Mouse (Mus musculus) midbrain, embryonic 11.5 days (tissue): ENCODE measurements around the gene Zfp652. TPM values are rescaled to one million over a fixed set of nuclear protein-coding genes. Genes with fewer than 3 reads are reported as not detected.

Source experiments
- ATAC-seq: fragments of 200-750 bp; cut with Nextera tagmentation; 2 replicates; pipeline ENCODE4 v1.8.0; 2017; ENCODE audit warnings: moderate TSS enrichment, moderate library complexity; ENCODE audit not compliant: low FRiP score
- DNase-seq: peaks from one replicate; pipeline ENCODE4 v3.0.0; 2015; ENCODE audit warnings: low spot score; ENCODE audit errors: missing footprints
- H3K27ac ChIP-seq: fragments of 300-500 bp; sonication (generic); 2 replicates; pipeline ENCODE4 v1.5.1; 2014; ENCODE audit warnings: low read depth, low read length
- H3K27me3 ChIP-seq: fragments of 300-500 bp; sonication (generic); 2 replicates; pipeline ENCODE4 v1.6.1; 2014; ENCODE audit warnings: mild to moderate bottlenecking, low read length, moderate library complexity, mixed read lengths; ENCODE audit not compliant: control insufficient read depth, insufficient read depth
- H3K36me3 ChIP-seq: fragments of 300-500 bp; sonication (generic); 2 replicates; pipeline ENCODE4 v1.6.1; 2014; ENCODE audit warnings: mild to moderate bottlenecking, low read length, moderate library complexity, mixed read lengths; ENCODE audit not compliant: control insufficient read depth, insufficient read depth
- H3K4me1 ChIP-seq: fragments of 300-500 bp; sonication (generic); 2 replicates; pipeline ENCODE4 v1.6.1; 2014; ENCODE audit warnings: low read length; ENCODE audit not compliant: control insufficient read depth, insufficient read depth
- H3K4me2 ChIP-seq: fragments of 300-500 bp; sonication (generic); 2 replicates; pipeline ENCODE4 v1.6.1; 2014; ENCODE audit warnings: mild to moderate bottlenecking, moderate library complexity
- H3K4me3 ChIP-seq: fragments of 300-500 bp; sonication (generic); 2 replicates; pipeline ENCODE4 v1.5.1; 2014; ENCODE audit warnings: low read depth, low read length
- H3K9ac ChIP-seq: fragments of 300-500 bp; sonication (generic); 2 replicates; pipeline ENCODE4 v1.6.1; 2014; ENCODE audit warnings: low read length
- H3K9me3 ChIP-seq: fragments of 300-500 bp; sonication (generic); 2 replicates; pipeline ENCODE4 v1.6.1; 2016; ENCODE audit warnings: low read length; ENCODE audit not compliant: control insufficient read depth
- WGBS: fragments of 180-500 bp; shearing (Covaris S2); extraction: QIAGEN DNeasy Blood & Tissue Kit; methylation state at CpG from one replicate; pipeline ENCODE4 v1.1.7; 2014; 5-methylcytosine and 5-hydroxymethylcytosine counted together
- polyA plus RNA-seq: library from polyadenylated mRNA; unstranded; fragments of >200 nt; fragmentation: Nextera tagmentation; extraction: Ambion mirVana; gene quantifications from 2 replicates; pipeline ENCODE4 v1.2.1, GENCODE M21; 2014

Zfp652 gene
- polyA plus RNA-seq, 1 experiment from 2014 or later, result 10.4 TPM

GRCm38 (mm10) chr11:95769208-95769607 lies 56.7 kb downstream of the Zfp652 start:
- no peak for ATAC-seq
- Histone ChIP-seq H3K27me3 (no peaks in the 10 kb centered on the region), H3K27ac (no peak overlapping the region), H3K9me3 (no peaks in the 10 kb centered on the region), H3K36me3 (no peaks in the 10 kb centered on the region), H3K4me3 (no peak overlapping the region), H3K4me2 (no peak overlapping the region), H3K9ac (no peak overlapping the region), H3K4me1 (no peaks in the 10 kb centered on the region)
- 96% methylated on average over 10 of the region's 10 CpGs for WGBS
- peak; percentile 51 for DNase-seq

- DNase-seq (peak; percentile 93), ATAC-seq (no peak)
- no peak overlapping the region for H3K4me2 ChIP-seq
- no peak overlapping the region for H3K27ac ChIP-seq
- no peaks in the 10 kb centered on the region for H3K9me3 ChIP-seq
- no peak overlapping the region for H3K9ac ChIP-seq
- H3K27me3 ChIP-seq, result no peaks in the 10 kb centered on the region
- no peaks in the 10 kb centered on the region for H3K4me1 ChIP-seq
- no peak overlapping the region for H3K4me3 ChIP-seq
- 67% methylated on average over 9 of the region's 9 CpGs for WGBS
- no peaks in the 10 kb centered on the region for H3K36me3 ChIP-seq
These were observed 58.4 kb downstream of the Zfp652 start for GRCm38 (mm10) chr11:95770720-95771364.

- no peaks in the 10 kb centered on the region for H3K4me1 ChIP-seq
- DNase-seq (peak; percentile 69), ATAC-seq (no peak)
- H3K36me3 ChIP-seq, result no peaks in the 10 kb centered on the region
- no peak overlapping the region for H3K4me2 ChIP-seq
- 89% methylated on average over 8 of the region's 8 CpGs for WGBS
- H3K9me3 ChIP-seq, result no peaks in the 10 kb centered on the region
- H3K9ac ChIP-seq, result no peak overlapping the region
- H3K27me3 ChIP-seq, result no peaks in the 10 kb centered on the region
- no peak overlapping the region for H3K4me3 ChIP-seq
- H3K27ac ChIP-seq, result no peak overlapping the region
These were observed 59.2 kb downstream of the Zfp652 start for GRCm38 (mm10) chr11:95771665-95772064.

- Histone ChIP-seq H3K4me2 (no peak overlapping the region), H3K9ac (no peak overlapping the region), H3K27me3 (no peaks in the 10 kb centered on the region), H3K4me1 (no peaks in the 10 kb centered on the region), H3K4me3 (no peak overlapping the region), H3K27ac (no peak overlapping the region), H3K36me3 (no peaks in the 10 kb centered on the region), H3K9me3 (no peaks in the 10 kb centered on the region)
- ATAC-seq, result no peak
- WGBS, result 84% methylated on average over 3 of the region's 3 CpGs
- DNase-seq, result peak; percentile 35
These were observed 60.8 kb downstream of the Zfp652 start for GRCm38 (mm10) chr11:95773264-95773663.

- no peak overlapping the region for H3K9ac ChIP-seq
- H3K27me3 ChIP-seq, result no peaks in the 10 kb centered on the region
- H3K36me3 ChIP-seq, result no peaks in the 10 kb centered on the region
- peak; percentile 75 for DNase-seq
- no peak for ATAC-seq
- no peaks in the 10 kb centered on the region for H3K9me3 ChIP-seq
- no peak overlapping the region for H3K4me3 ChIP-seq
- H3K4me2 ChIP-seq, result no peak overlapping the region
- H3K4me1 ChIP-seq, result no peaks in the 10 kb centered on the region
- H3K27ac ChIP-seq, result no peak overlapping the region
- WGBS, result 86% methylated on average over 17 of the region's 17 CpGs
These were observed 65.1 kb downstream of the Zfp652 start for GRCm38 (mm10) chr11:95777323-95778297.

- no peaks in the 10 kb centered on the region for H3K9me3 ChIP-seq
- H3K4me3 ChIP-seq, result no peak overlapping the region
- ATAC-seq, result no peak
- no peaks in the 10 kb centered on the region for H3K36me3 ChIP-seq
- 74% methylated on average over 4 of the region's 4 CpGs for WGBS
- H3K4me2 ChIP-seq, result no peak overlapping the region
- no peak overlapping the region for H3K27ac ChIP-seq
- H3K9ac ChIP-seq, result no peak overlapping the region
- peak; percentile 78 for DNase-seq
- H3K27me3 ChIP-seq, result no peaks in the 10 kb centered on the region
- no peaks in the 10 kb centered on the region for H3K4me1 ChIP-seq
These were observed 66.4 kb downstream of the Zfp652 start for GRCm38 (mm10) chr11:95778831-95779251.

- Histone ChIP-seq H3K4me3 (no peak overlapping the region), H3K36me3 (no peaks in the 10 kb centered on the region), H3K27me3 (no peaks in the 10 kb centered on the region), H3K4me1 (no peaks in the 10 kb centered on the region), H3K27ac (no peak overlapping the region), H3K9me3 (no peaks in the 10 kb centered on the region), H3K9ac (no peak overlapping the region), H3K4me2 (no peak overlapping the region)
- WGBS, result 92% methylated on average over 4 of the region's 4 CpGs
- DNase-seq (no peak), ATAC-seq (no peak)
These were observed 66.9 kb downstream of the Zfp652 start for GRCm38 (mm10) chr11:95779366-95779765.

- Histone ChIP-seq H3K9me3 (peaks cover under 1% of the 10 kb centered on the region; the same call in 1 of the 2 replicates), H3K9ac (no peak overlapping the region), H3K36me3 (no peaks in the 10 kb centered on the region), H3K27ac (no peak overlapping the region), H3K4me1 (no peaks in the 10 kb centered on the region), H3K4me2 (no peak overlapping the region), H3K4me3 (no peak overlapping the region), H3K27me3 (no peaks in the 10 kb centered on the region)
- DNase-seq (peak; percentile 61), ATAC-seq (no peak)
- 90% methylated on average over 8 of the region's 8 CpGs for WGBS
These were observed 68.0 kb downstream of the Zfp652 start for GRCm38 (mm10) chr11:95780480-95780879.

- no peaks in the 10 kb centered on the region for H3K36me3 ChIP-seq
- no peaks in the 10 kb centered on the region for H3K4me1 ChIP-seq
- DNase-seq (peak; percentile 49), ATAC-seq (no peak)
- peaks cover 5% of the 10 kb centered on the region; the same call in 1 of the 2 replicates for H3K9me3 ChIP-seq
- no peaks in the 10 kb centered on the region for H3K27me3 ChIP-seq
- no peak overlapping the region for H3K9ac ChIP-seq
- no peak overlapping the region for H3K4me3 ChIP-seq
- no peak overlapping the region for H3K4me2 ChIP-seq
- WGBS, result 89% methylated on average over 11 of the region's 11 CpGs
- no peak overlapping the region for H3K27ac ChIP-seq
These were observed 69.1 kb downstream of the Zfp652 start for GRCm38 (mm10) chr11:95781557-95781956.
